Mouse (Mus musculus) kidney, adult 2 months (tissue): Measurements from ENCODE around the gene Fyn.

ENCODE experiments used
- CTCF ChIP-seq: fragments of 200-500 bp; conservative IDR thresholded peaks from 2 replicates; pipeline ENCODE4 v1.5.1; 2011; ENCODE audit warnings: low read depth, mild to moderate bottlenecking, control low read depth, low read length, moderate library complexity, mixed read lengths; ENCODE audit not compliant: insufficient read depth, insufficient read length
- POLR2A ChIP-seq: fragments of 200-500 bp; IDR thresholded peaks from one replicate; pipeline ENCODE4 v1.6.1; 2011; ENCODE audit warnings: low read depth, low read length, control low read depth

DNA sequence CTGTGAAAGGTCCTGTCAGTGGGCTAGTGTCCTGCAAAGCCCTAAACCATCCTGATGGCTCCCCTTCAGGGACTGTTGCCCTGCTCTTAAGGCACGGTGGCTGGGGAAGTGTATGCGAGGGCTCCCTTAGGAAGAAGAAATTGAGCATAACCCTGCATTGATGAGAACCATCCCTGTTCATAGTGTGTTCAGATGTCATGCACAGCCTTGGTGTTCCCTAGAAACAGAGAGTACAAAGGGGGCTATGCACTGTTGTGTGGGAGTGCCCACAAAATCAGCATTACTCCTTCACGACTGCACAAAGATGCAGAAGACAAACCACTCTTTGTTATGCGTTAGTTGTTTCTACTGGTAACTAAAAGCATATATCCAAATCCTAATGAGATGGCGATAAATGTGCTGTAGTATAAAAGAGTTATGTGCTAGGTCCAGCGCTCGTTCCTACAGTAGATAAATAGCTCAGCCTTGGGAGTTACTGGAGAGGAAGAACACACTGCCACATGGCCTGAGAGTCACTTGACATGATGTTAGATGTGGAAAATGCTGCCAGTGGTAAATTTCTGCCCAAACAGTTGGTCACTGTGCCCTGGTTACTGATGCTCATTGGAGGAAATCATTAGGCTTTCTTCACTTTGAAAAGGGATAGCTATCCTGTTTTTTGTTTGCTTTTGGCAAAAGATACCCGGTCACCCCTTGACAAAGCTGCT, 83.4 kb downstream of the Fyn start:
- TF ChIP-seq CTCF (no peak), POLR2A (no peak)
